Mouse (Mus musculus) heart, postnatal 10 days (tissue): ENCODE data around the gene Lhfpl2. TPM values are rescaled to one million over a fixed set of nuclear protein-coding genes. Genes with fewer than 3 reads are reported as not detected.

Experiments
- DNase-seq, 2 experiments: peaks; one replicate each; pipeline ENCODE4 v3.0.0; 2021
- intact Hi-C: fragments of 180-260 bp; cut with DNase I; formaldehyde crosslinking; loops from one replicate; pipeline ENCODE4 v1.15.1; 2025
- total RNA-seq, 2 experiments: library from RNA; stranded (reverse); gene quantifications; 2 replicates each; pipeline ENCODE4 v1.2.3; 2021

The Lhfpl2 gene
- total RNA-seq, 2 experiments from 2014 or later: 23.5 to 38.5 TPM

DNA sequence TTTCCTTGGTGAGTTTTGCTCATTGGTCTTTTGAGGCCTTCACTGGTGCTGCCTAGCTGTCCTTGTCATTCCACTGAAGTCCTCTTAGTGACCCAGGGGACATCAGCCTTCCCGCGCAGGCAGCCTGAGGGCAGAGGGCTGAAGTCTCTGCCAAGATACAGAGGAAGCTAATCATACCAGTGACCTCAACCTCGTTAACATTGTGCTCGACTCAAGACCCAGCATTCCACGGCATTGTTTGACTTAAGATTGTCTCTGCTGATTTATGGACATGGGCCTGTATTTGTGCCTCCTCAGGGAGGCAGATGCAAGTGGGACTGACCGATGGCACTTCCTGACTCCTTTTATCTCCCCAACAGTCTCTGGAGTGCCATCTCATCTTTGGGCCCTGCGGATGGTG lies 7.0 kb downstream of the Lhfpl2 start:
- peak; percentile 37 to 41 for DNase-seq
- intact Hi-C loops: loop anchor here (5.0 kb wide), 2 partner anchors 78 to 272 kb away; no protein-coding TSS in a partner anchor

GRCm38 (mm10) chr13:94065276-94066050 lies 7.9 kb downstream of the Lhfpl2 start:
- intact Hi-C loops: no loop called here
- no peak for DNase-seq

DNA sequence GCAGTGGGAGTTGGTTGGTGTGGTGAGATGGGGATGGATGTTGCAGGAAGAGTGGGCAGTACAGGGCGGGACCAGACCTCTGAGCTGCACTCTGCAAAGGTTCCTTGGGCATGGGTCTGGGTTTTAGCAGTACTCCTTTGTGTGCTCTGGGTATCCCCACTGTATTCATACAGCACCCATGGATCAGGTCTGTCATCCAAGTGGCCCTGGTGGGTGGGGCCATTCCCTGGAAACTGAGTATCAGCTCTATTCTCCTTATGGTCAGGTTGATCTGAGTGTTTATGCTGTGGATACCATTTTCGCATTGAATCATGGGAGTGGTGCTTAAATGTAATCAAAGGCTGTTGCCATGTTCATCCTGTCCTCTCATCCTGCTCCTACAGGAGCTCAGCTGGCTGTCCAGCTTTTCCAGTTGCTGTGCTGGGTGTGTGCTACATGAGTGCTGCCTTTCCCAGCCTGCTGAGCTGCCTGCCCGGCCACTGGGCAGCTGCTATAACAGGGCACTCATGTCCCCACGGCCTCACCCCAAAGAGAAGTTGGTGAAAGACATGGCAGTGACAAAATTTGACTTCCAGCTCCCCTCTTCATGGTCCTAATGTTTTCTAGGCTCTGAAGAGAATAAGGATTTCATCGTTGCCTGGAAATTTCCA lies 9.2 kb downstream of the Lhfpl2 start:
- no peak for DNase-seq
- intact Hi-C loops: no loop called here

- intact Hi-C loops: no loop called here
- DNase-seq: no peak
These were observed 10.7 kb downstream of the Lhfpl2 start for GRCm38 (mm10) chr13:94068308-94068707.

DNA sequence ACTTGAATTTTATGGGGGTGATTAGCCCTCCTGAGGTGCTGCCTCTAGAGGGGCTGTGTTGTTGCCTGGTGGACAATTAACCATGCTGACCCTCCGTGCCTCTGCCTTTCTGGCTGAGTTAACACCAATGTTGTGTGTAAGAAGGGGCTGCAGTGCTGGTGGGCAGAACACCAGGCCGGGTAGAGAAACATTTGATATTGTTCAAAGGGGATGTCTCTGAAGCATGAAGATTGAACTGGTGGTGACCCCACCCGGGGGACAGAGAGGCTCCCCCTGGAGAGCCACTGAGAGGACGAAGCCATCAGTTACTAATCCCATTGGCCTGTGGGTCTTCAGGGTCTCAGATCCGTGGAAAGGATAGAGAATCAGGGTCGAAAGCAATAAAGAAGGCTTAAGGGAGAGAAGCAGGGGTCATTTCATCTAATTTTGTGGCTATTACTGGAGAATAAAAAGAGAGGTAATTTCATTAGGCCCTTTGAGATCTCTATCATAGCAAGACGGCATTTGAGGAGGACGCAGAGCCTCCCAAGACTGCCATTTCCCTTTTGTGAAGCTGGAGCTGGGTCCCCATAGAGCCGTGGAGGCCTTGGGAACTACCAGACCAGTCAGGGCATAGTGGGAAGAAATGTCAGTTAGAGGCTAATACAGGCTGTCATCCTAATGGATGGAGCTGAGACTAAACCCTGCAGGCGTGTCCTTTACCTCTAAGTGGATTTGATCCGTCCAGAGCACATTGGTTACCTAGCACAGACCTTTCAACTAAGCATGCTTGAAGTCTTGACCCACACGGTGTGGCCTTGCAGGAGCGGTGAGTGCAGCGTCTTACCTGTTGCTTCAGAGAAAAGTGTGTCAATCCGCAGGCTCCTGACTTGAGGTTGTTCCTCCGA lies 12.1 kb downstream of the Lhfpl2 start:
- intact Hi-C loops: no loop called here
- DNase-seq: no peak

GRCm38 (mm10) chr13:94070308-94070619 lies 12.7 kb downstream of the Lhfpl2 start:
- intact Hi-C loops: no loop called here
- no peak for DNase-seq

- no peak for DNase-seq
- intact Hi-C loops: no loop called here
These were observed 13.3 kb downstream of the Lhfpl2 start for GRCm38 (mm10) chr13:94070927-94071326.

DNA sequence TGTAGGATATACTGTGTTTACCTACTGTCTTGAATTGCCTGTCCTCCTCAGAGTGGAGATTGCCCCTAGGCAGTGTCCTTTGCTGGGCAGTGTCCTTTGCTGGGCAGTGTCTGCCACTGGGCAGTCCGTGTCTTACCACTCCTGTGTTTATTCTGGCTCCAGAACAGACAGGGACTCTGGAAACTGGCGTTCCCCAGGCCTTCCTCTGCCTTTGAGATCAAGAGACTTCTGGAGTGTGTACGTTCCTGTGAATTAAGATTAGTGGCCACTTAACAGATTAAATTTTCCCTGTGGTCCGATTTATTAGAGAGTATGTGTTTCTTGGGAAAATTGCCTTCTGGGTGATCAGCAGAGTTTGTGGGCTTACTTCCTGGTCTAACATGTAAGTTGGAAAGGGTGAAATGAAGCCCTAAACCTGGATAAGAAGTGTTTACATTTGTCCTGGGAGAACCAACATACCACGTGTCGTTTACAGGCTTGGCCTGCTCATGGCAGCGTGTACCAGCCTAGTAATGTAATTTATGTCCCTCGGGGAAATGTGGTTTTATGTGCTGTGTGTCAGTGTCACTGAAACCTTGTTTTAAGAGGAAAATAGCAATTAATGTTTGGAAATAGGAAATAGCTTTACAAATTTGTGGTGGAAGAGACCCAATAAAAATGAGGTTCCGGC lies 15.6 kb downstream of the Lhfpl2 start:
- intact Hi-C loops: no loop called here

GRCm38 (mm10) chr13:94073716-94074115 lies 16.1 kb downstream of the Lhfpl2 start:
- intact Hi-C loops: no loop called here
- DNase-seq: no peak

More for the DNA sequence above, 15.6 kb downstream of the Lhfpl2 start:
- no peak for DNase-seq

- intact Hi-C loops: no loop called here
- DNase-seq: no peak
These were observed 17.6 kb downstream of the Lhfpl2 start for GRCm38 (mm10) chr13:94075181-94075580.

GRCm38 (mm10) chr13:94077136-94078018 lies 19.8 kb downstream of the Lhfpl2 start:
- intact Hi-C loops: no loop called here
- no peak for DNase-seq

DNA sequence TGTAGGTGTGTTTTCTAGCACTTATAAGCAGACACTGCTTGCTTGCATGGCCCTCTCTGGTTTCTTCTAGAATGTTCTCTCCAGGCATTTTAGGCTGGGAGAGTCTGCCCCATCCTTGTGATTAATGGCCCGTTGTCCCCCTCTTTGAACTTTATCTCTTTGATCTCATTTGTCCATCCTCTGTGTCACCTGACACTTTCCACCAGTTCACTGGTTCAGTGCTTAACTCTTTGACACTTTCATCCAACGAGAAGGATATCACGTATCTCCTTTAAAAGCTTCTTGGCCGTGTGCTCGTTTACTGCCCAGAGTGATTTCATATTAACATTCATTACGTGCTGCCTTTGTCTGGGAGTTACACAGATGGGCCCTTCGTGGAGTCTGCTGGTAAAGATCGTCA lies 25.6 kb downstream of the Lhfpl2 start:
- no peak for DNase-seq
- intact Hi-C loops: no loop called here

DNA sequence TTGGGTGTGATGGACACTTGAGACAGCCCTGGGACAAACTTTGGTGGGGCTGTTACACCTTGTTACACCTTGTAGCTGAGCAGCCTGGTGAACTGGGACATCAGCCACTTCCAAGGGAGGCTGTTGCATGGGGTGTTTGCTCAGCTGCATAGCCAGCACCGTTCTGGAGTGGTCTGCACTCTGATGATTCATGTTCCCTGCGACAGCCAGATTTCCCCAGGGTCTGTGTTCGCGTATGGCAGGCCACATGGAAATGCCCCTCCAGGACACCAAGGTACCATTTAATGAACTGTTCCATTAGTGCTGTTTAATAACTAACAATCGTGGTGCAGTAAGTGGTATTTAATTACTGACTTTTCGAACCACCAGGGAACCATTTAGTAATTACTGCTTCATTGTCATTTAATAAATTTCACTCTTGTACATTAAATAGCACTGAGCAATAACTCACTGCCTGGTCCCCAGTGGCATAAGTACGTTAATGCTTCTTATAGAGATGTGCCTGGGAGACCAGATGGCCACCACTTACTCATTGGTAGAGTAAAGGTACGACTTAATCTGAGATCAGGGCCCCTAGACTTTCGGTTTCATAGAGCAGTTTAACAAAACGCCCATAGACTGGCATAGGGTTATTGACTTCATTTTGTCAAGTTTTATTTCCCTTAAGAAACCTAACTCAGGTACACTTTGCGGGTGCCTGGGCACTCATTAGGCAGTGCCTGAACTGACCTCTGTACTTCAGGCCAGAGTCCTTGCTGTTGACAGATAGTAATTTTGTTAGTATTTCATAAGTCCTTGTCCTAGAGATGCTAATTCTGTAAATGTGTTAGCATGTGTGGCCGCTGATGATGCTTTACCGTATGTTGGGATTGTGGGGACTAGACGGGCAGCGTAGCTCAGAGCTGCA lies 26.9 kb downstream of the Lhfpl2 start:
- intact Hi-C loops: no loop called here
- DNase-seq: no peak

DNA sequence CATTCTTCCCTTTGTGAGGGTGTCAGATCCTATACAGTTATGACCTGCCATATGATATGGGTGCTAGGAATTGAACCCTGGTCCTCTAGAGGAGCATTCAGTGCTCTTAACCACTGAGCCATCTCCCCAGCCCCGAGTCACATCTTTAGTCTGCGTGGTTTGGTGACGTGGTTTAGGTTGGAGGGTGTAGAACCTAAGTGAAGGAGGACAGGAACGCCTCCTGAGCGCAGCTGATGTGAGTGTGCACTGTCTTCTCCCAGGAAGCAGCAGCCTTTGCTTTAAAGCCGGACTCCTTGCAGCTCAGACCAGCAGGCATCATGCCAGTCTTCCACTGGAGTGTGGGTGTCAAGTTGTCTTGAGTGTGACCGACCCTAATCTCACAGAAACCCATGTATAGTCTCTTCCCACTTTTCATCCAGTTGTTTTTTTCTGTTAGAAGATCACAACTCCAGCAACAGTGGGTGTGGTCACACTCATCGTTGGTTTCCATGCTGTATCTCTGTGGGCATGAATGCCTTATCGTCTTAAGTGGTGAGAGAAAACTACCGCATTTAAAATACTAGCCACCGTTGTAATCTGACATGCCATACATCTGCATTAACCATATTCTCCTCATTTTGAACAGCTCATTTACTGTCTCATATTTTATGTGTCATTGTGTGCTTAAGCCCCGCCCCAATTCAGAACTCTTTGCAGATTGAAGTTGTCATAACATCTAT lies 28.7 kb downstream of the Lhfpl2 start:
- intact Hi-C loops: no loop called here
- no peak for DNase-seq

GRCm38 (mm10) chr13:94087061-94087460 lies 29.5 kb downstream of the Lhfpl2 start:
- intact Hi-C loops: no loop called here
- no peak for DNase-seq

DNA sequence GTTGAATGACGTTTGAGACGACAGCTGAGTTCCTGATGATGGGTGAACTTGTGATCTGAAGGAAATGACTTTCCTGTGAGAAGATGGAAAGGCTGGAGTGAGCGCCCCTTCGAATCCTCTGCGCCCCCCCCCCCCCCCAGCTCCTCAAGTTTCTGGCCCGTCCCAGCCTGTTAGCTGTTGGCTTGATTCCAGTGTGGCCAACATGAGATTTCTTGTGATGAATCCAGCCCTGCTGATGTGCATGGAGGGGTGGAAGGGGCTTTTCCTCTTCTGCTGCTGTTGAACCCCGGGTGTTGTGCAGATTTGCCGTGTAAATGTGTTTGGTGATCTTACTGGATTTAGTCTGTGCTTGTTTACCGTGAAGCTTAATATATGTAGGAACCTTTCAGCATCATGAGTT lies 31.2 kb downstream of the Lhfpl2 start:
- intact Hi-C loops: no loop called here
- no peak for DNase-seq

GRCm38 (mm10) chr13:94089286-94089685 lies 31.7 kb downstream of the Lhfpl2 start:
- intact Hi-C loops: no loop called here
- no peak for DNase-seq

DNA sequence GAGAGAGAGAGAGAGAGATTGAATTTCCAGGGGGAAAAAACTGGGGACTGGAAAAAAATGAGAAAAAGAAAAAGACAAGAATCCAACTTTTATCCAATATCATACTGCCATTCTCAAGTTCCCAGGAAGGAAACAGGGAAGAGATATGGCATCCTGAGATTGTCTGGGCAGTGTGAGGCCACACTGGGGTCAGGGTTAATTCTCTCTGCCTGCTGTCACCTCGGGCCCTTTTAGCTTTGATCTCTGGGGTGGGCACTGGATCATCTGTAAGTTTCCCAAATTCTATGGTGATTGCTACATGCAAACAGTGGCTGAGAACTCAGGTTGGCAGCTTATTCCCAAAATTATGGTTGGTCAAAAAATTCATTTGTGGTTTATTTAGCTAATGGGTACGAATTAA lies 33.8 kb downstream of the Lhfpl2 start:
- intact Hi-C loops: no loop called here
- DNase-seq: no peak
